Mouse (Mus musculus): ENCODE measurements around the gene Mgat4d. TPM values are rescaled to one million over a fixed set of nuclear protein-coding genes. Genes with fewer than 3 reads are reported as not detected.
"Not testable (repeated sequence)": the region's sequence is repeated elsewhere in the genome, so short reads cannot be mapped to it uniquely, and the experiment has no call there.

Gene Mgat4d
- total RNA-seq (2021): not detected

DNA sequence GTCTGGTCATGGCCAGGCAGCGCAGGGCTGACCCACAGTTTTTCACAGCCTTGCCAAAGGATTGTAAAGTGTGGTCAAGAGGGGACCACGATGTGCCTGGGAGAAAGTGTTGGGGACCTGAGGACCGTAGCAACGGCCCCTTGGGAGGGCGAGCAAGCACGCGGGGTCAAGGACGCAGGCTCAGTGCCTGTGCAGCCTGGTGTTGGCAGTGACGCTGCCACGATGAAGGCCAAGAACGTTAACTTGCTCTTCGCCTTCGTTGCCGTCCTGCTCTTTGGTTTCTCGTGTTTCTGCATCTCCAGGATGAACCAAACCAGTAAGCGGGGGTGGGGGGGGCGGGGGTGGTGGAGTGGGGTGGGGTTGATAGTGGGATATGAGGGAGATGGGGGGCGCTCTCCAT, at the start of gene Mgat4d:
TSS of gene Mgat4d (plus strand) at position 209 of the 400 bp plus-strand sequence.
- no peak for DNase-seq
- intact Hi-C loops (cut with DNase I): no loop called here

DNA sequence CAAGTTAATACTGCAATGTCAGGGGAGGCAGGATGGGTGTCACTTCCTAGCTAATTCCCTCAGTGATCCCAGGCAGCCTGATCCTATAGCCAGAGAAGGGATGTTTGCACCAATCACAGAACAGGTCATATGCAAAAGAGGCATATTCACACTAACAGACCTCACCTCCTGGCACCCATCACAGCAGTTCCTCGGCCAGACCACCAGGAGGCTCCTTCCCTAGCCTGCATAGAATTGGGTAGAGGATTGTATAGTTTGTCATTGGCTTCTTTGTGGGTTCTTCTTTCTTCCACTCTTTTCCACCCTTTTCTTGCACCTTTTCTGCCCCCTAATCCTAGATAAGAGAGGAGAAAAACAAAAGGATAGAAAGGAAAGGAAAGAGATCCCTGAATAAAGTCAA, 48.1 kb upstream of the Mgat4d start:
- no peak for DNase-seq
- intact Hi-C loops (cut with DNase I): loop anchor here (5.0 kb wide), 1 partner anchor 42 kb away; no protein-coding TSS in a partner anchor

DNA sequence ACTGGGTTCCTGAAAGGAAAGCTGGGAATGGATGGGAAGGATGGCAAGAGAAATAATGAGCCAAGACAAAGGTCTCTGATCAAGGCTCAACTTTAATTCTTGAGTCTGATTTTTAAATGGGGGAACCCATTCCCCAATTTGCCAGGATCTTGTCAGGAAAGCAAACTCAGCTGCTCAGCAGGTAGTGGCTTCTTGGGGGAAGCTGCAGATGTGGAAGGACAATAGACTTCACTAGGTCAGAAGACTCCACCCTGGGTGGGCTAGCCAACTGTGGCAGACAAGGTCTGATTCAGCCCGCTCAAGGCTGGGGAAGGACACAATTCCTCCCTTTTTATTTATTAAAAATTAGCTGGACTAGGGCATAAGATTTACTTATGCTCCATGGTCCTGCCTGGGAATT, 43.3 kb upstream of the Mgat4d start:
- intact Hi-C loops (cut with DNase I): loop anchor here (5.0 kb wide), 1 partner anchor 37 kb away; no protein-coding TSS in a partner anchor
- no peak for DNase-seq

GRCm38 (mm10) chr8:83309836-83310235, 38.4 kb upstream of the Mgat4d start:
- no peak for DNase-seq
- intact Hi-C loops (cut with DNase I): no loop called here

GRCm38 (mm10) chr8:83315084-83315483, 33.2 kb upstream of the Mgat4d start:
- DNase-seq; intact Hi-C loops (cut with DNase I): not testable (repeated sequence)

- no peak for DNase-seq
- intact Hi-C loops (cut with DNase I): no loop called here
These were observed 32.6 kb upstream of the Mgat4d start for GRCm38 (mm10) chr8:83315691-83316090.

- intact Hi-C loops (cut with DNase I): no loop called here
- no peak for DNase-seq
These were observed 27.7 kb upstream of the Mgat4d start for GRCm38 (mm10) chr8:83320543-83320942.

- no peak for DNase-seq
- intact Hi-C loops (cut with DNase I): no loop called here
These were observed 25.9 kb upstream of the Mgat4d start for GRCm38 (mm10) chr8:83322374-83322773.

- no peak for DNase-seq
- intact Hi-C loops (cut with DNase I): no loop called here
These were observed 25.2 kb upstream of the Mgat4d start for GRCm38 (mm10) chr8:83323056-83323455.

GRCm38 (mm10) chr8:83327889-83328288, 20.4 kb upstream of the Mgat4d start:
- intact Hi-C loops (cut with DNase I): loop anchor here (5.0 kb wide), 1 partner anchor 66 kb away; no protein-coding TSS in a partner anchor
- DNase-seq: no peak

DNA sequence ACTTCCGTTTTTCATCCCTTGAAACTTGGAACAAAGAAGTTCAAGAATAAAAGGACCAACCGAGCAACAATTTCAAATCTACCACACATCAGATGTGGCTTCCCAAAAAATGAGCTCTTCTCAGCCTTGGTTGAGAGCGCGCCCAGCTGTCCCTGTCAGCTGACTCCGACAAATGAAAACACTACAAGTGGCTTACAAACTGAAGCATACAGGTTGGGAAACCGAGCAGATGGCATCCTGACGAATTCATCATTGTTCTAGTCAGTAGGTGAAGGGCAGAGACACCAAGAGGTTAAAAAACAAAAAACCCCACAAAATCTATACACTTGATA, 16.7 kb upstream of the Mgat4d start:
- DNase-seq: peak; percentile 15 to 33
- intact Hi-C loops (cut with DNase I): loop anchor here (5.0 to 10.0 kb wide), 4 partner anchors 111 to 469 kb away; partner anchors contain the start of genes Gm10645, Ndufb7, Rnf150 and Tbc1d9

GRCm38 (mm10) chr8:83331899-83332697, 16.2 kb upstream of the Mgat4d start, which contains the start of gene Elmod2:
TSS of gene Elmod2 (minus strand) at chr8:83332486.
- intact Hi-C loops (cut with DNase I): loop anchor here (5.0 to 10.0 kb wide), 4 partner anchors 110 to 470 kb away; partner anchors contain the start of genes Gm10645, Ndufb7, Rnf150 and Tbc1d9
- peak; percentile 97 to 98 for DNase-seq

- DNase-seq: no peak
- intact Hi-C loops (cut with DNase I): loop anchor here (5.0 to 10.0 kb wide), 4 partner anchors 109 to 471 kb away; partner anchors contain the start of genes Gm10645, Ndufb7, Rnf150 and Tbc1d9
These were observed 15.4 kb upstream of the Mgat4d start for GRCm38 (mm10) chr8:83332864-83333263.

DNA sequence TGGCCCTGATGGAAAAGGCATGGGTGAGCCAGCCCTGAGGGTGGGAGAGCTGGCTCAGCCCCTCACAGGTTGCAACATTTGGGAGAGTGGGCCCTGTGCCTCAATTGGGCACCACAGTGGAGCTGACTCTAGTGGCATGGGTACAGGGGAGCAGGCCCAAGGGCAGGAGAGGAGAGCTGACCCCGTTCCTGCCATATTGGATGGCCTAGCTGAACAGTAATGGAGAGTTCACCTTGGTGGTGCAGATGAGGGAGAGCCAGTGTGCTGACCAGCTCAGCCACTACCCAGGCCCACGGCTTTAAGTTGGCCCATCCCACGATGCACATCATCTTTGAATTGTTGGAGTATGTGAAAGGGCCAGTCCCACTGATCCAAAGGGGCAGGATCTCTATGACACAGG, 6.2 kb upstream of the Mgat4d start:
- DNase-seq: no peak
- intact Hi-C loops (cut with DNase I): loop anchor here (1.0 to 5.0 kb wide), 3 partner anchors 40 to 242 kb away; no protein-coding TSS in a partner anchor

DNA sequence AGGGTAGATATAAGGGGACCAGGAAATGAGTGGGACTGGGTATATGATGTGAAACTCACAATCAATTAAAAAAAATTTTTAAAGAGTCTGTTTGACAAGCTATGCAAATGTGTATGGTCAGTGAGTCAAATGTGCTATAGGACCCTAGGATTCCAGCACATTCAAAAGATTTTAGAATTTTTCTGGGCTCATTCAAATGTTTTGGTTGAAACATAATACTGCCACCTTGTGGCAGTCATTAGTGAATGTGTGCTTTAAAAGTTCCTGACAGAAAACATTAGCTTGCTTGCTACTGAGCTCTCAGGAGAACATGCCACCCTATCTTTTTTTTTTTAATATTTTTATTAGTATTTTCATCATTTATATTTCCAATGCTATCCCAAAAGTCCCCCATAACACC, 5.6 kb upstream of the Mgat4d start:
- no peak for DNase-seq
- intact Hi-C loops (cut with DNase I): loop anchor here (1.0 to 5.0 kb wide), 3 partner anchors 40 to 242 kb away; no protein-coding TSS in a partner anchor

GRCm38 (mm10) chr8:83351315-83351714, 3.0 kb downstream of the Mgat4d start:
- intact Hi-C loops (cut with DNase I): no loop called here

DNA sequence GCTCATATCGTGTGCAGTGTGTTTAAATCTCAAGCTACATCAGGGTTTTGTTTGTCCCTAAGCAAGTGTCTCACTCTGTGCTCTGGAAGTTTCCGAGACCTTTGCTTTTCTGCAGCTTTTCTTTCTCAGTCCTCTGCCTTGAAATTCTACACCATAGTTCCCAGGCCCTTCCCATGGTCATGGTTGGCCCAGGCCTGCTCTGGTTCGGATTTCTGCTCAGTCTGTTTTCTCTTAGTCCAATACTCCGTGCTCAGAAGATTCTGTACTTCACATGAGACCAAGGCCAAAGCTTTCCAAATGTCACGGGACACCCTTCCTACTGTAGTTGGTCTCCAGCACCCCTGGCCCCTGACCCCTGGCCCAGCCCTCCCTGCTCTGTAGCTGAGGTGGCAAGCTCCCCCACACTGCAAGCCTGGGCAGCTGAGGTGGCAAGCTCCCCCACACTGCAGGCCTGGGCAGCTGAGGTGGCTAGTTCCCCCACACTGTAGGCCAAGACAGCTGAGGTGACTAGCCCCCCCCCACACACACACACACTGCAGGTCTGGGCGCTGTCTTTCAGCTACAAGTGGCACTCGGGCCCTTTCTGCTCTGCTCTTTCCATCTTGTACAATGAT, 15.0 kb downstream of the Mgat4d start:
- DNase-seq: no peak
- intact Hi-C loops (cut with DNase I): no loop called here

More at GRCm38 (mm10) chr8:83351315-83351714, 3.0 kb downstream of the Mgat4d start:
- no peak for DNase-seq

- intact Hi-C loops (cut with DNase I): no loop called here
- no peak for DNase-seq
These were observed 29.0 kb downstream of the Mgat4d start for GRCm38 (mm10) chr8:83377231-83377630.

DNA sequence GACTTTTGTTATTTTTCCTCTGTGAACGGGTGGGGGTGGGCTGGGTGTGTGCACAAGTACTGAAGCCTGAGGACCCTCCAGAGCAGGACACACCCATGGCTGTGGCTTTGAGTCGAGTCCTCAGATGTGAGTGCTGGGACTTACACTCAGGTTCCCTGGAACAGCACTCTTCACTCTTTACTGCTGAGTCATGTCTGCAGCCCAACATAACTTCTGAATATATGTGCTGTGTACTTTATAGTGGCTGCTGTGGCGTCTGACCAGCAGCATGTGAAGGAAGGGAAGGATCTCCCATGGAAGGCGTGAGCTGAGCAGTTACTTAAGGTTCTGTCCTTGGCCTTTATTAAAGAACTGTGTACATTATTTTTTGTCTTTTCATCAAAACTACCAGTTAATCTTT, 31.9 kb downstream of the Mgat4d start:
- no peak for DNase-seq
- intact Hi-C loops (cut with DNase I): no loop called here

DNA sequence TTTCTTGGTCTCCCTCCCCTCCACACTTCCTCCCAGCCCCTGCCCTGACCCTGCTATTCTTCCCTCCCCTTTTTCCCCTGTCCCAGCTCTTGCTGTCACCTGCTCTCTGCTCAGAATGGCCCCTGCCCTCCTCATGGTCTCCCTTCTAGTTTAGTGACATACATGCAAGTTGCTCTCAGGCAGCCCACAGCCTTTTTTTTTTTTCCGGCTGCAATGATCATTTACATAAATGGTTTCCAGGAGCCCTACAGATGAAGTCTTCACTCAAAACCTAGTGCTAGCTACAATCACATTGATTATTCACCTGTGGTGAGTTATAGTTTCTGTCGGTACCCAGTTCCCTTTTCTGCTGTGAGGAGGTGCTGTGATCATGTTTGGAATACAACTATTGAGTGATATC, 32.7 kb downstream of the Mgat4d start:
- DNase-seq: no peak
- intact Hi-C loops (cut with DNase I): no loop called here

DNA sequence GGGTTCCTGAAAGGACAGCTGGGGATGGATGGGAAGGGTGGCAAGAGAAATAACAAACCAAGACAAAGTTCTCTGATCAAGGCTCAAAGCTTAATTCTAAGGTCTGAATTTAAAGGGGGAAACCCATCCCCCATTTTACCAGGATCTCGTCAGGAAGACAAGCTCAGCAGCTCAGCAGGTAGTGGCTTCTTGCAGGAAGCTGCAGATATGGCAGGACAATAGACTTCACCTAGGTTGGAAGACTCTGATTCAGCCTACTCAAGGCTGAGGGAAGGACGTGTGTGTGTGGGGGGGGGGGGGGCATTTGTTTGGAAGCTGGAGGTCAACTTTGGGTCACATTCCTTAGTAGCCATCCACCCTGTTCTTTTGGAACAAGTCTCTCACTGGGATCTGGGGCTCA, 34.6 kb downstream of the Mgat4d start:
- intact Hi-C loops (cut with DNase I): no loop called here
- DNase-seq: no peak
